Mouse (Mus musculus) right cerebral cortex, postnatal 4 days (tissue): ENCODE data around the gene 9930022D16Rik.

Experiments
- DNase-seq: peaks from one replicate; pipeline ENCODE4 v3.0.0-alpha.2; 2022

9930022D16Rik gene

GRCm38 (mm10) chr11:109458165-109458564, 44.4 kb downstream of the 9930022D16Rik start:
- no peak for DNase-seq

GRCm38 (mm10) chr11:109460586-109460985, 46.9 kb downstream of the 9930022D16Rik start:
- DNase-seq, result no peak

- no peak for DNase-seq
These were observed 51.4 kb downstream of the 9930022D16Rik start for GRCm38 (mm10) chr11:109465068-109465467.

- DNase-seq, result no peak
These were observed 53.3 kb downstream of the 9930022D16Rik start for GRCm38 (mm10) chr11:109466987-109467386.

GRCm38 (mm10) chr11:109468133-109468532, 54.4 kb downstream of the 9930022D16Rik start:
- no peak for DNase-seq
